Mouse (Mus musculus): ENCODE measurements at regions not wholly inside any gene's neighbourhood (a gene's known extent, or its start where the extent isn't known, plus 50 kb on each side); places are given as distances from the start of the nearest gene placed in this dataset.

- no peak for DNase-seq
These were observed 107.2 kb upstream of the Tsc22d1 start for GRCm38 (mm10) chr14:76307603-76308002.

- no peak for DNase-seq
These were observed 106.5 kb upstream of the Tsc22d1 start for GRCm38 (mm10) chr14:76308188-76308812.

GRCm38 (mm10) chr14:76309606-76310005 is 105.2 kb upstream of the Tsc22d1 start:
- DNase-seq = no peak

GRCm38 (mm10) chr14:76310278-76310677 is 104.5 kb upstream of the Tsc22d1 start:
- peak; percentile 71 for DNase-seq

GRCm38 (mm10) chr14:76313424-76314190 is 101.2 kb upstream of the Tsc22d1 start:
- no peak for DNase-seq

GRCm38 (mm10) chr14:76318438-76318837 is 96.3 kb upstream of the Tsc22d1 start:
- no peak for DNase-seq

- no peak for DNase-seq
These were observed 90.5 kb upstream of the Tsc22d1 start for GRCm38 (mm10) chr14:76324246-76324645.

GRCm38 (mm10) chr14:76329983-76330382 is 84.8 kb upstream of the Tsc22d1 start:
- DNase-seq = no peak

- no peak for DNase-seq
These were observed 83.0 kb upstream of the Tsc22d1 start for GRCm38 (mm10) chr14:76331497-76332335.

GRCm38 (mm10) chr14:76332336-76332703 is 82.4 kb upstream of the Tsc22d1 start:
- DNase-seq = no peak

GRCm38 (mm10) chr14:76340789-76341188 is 74.0 kb upstream of the Tsc22d1 start:
- DNase-seq = no peak

- DNase-seq = no peak
These were observed 73.5 kb upstream of the Tsc22d1 start for GRCm38 (mm10) chr14:76341226-76341625.

GRCm38 (mm10) chr14:76351856-76352255 is 62.9 kb upstream of the Tsc22d1 start:
- no peak for DNase-seq

- DNase-seq = no peak
These were observed 58.6 kb upstream of the Tsc22d1 start for GRCm38 (mm10) chr14:76356161-76356560.

- DNase-seq = no peak
These were observed 54.8 kb upstream of the Tsc22d1 start for GRCm38 (mm10) chr14:76359837-76360410.

- no peak for DNase-seq
These were observed 50.7 kb upstream of the Tsc22d1 start for GRCm38 (mm10) chr14:76364034-76364433.

Measured in kidney, adult 9 months (tissue).